Mouse (Mus musculus) midbrain, embryonic 16.5 days (tissue): ENCODE measurements around the gene Abcb6. TPM values are rescaled to one million over a fixed set of nuclear protein-coding genes. Genes with fewer than 3 reads are reported as not detected.

ENCODE experiments used
- ATAC-seq: fragments of 200-750 bp; cut with Nextera tagmentation; 2 replicates; pipeline ENCODE4 v1.8.0; 2017; ENCODE audit warnings: moderate TSS enrichment
- H3K27ac ChIP-seq: fragments of 300-500 bp; sonication (generic); 2 replicates; pipeline ENCODE4 v1.5.1; 2014; ENCODE audit warnings: mild to moderate bottlenecking, low read length, mixed read lengths
- H3K27me3 ChIP-seq: fragments of 300-500 bp; sonication (generic); 2 replicates; pipeline ENCODE4 v1.6.1; 2014; ENCODE audit warnings: low read depth, low read length, mixed read lengths; ENCODE audit not compliant: control insufficient read depth, insufficient read depth
- H3K36me3 ChIP-seq: fragments of 300-500 bp; sonication (generic); 2 replicates; pipeline ENCODE4 v1.6.1; 2014; ENCODE audit warnings: mild to moderate bottlenecking, low read length, moderate library complexity, mixed read lengths; ENCODE audit not compliant: control insufficient read depth, insufficient read depth
- H3K4me1 ChIP-seq: fragments of 300-500 bp; sonication (generic); 2 replicates; pipeline ENCODE4 v1.6.1; 2014; ENCODE audit warnings: mild to moderate bottlenecking, low read length, mixed read lengths; ENCODE audit not compliant: control insufficient read depth, insufficient read depth
- H3K4me2 ChIP-seq: fragments of 300-500 bp; sonication (generic); 2 replicates; pipeline ENCODE4 v1.6.1; 2014; ENCODE audit warnings: mild to moderate bottlenecking, low read length, mixed read lengths
- H3K4me3 ChIP-seq: fragments of 300-500 bp; sonication (generic); 2 replicates; pipeline ENCODE4 v1.5.1; 2014; ENCODE audit warnings: low read depth, mild to moderate bottlenecking, low read length, moderate library complexity, mixed read lengths
- H3K9ac ChIP-seq: fragments of 300-500 bp; sonication (generic); 2 replicates; pipeline ENCODE4 v1.6.1; 2014; ENCODE audit warnings: low read depth, low read length, mixed read lengths
- H3K9me3 ChIP-seq: fragments of 300-500 bp; sonication (generic); replicated peaks from 2 replicates; pipeline ENCODE4 v1.6.1; 2014; ENCODE audit warnings: mild to moderate bottlenecking, low read length, mixed read lengths; ENCODE audit not compliant: control insufficient read depth, poor library complexity, severe bottlenecking
- WGBS: fragments of 180-500 bp; shearing (Covaris S2); extraction: QIAGEN DNeasy Blood & Tissue Kit; methylation state at CpG from one replicate; pipeline ENCODE4 v1.1.7; 2014; 5-methylcytosine and 5-hydroxymethylcytosine counted together
- microRNA-seq: library from miRNA; unstranded; fragments of <30 nt; microRNA quantifications from one replicate; pipeline ENCODE4, GENCODE M21; 2017
- polyA plus RNA-seq: library from polyadenylated mRNA; unstranded; fragments of >200 nt; fragmentation: Nextera tagmentation; extraction: Ambion mirVana; gene quantifications from 2 replicates; pipeline ENCODE4 v1.2.1, GENCODE M21; 2015

The Abcb6 gene
- polyA plus RNA-seq, 1 experiment from 2014 or later = 57.7 TPM

DNA sequence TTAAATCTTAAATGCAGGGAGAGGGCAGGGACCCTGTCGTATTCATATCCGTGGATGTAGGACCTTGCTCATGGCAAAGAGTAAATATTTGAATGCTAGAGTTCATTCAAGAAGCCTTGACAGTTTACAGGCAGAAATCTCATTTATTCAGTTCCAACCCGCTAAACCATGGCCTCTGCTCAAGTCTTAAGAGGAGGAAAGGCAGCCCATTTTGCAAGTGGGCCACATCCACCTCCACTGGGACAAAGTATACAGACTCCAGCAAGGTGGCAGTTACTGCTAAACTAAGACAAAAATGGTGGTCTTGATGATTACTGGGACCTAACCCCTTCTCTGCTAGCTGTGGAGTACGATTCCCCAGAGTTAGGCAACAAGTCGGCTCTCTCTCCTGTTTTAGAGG is 54.8 kb downstream of the Abcb6 start:
- no peaks in the 10 kb centered on the region for H3K36me3 ChIP-seq
- H3K4me3 ChIP-seq = peak overlapping the region; percentile 75
- H3K27ac ChIP-seq = peak overlapping the region; percentile 93
- peak; percentile 12; the same call in 1 of the 2 replicates for ATAC-seq
- 35% methylated on average over 5 of the region's 5 CpGs for WGBS
- no peaks in the 10 kb centered on the region for H3K9me3 ChIP-seq
- H3K4me2 ChIP-seq = peak overlapping the region; percentile 71
- H3K4me1 ChIP-seq = peaks cover 4% of the 10 kb centered on the region; the same call in 1 of the 2 replicates
- no peaks in the 10 kb centered on the region for H3K27me3 ChIP-seq
- H3K9ac ChIP-seq = peak overlapping the region; percentile 82

DNA sequence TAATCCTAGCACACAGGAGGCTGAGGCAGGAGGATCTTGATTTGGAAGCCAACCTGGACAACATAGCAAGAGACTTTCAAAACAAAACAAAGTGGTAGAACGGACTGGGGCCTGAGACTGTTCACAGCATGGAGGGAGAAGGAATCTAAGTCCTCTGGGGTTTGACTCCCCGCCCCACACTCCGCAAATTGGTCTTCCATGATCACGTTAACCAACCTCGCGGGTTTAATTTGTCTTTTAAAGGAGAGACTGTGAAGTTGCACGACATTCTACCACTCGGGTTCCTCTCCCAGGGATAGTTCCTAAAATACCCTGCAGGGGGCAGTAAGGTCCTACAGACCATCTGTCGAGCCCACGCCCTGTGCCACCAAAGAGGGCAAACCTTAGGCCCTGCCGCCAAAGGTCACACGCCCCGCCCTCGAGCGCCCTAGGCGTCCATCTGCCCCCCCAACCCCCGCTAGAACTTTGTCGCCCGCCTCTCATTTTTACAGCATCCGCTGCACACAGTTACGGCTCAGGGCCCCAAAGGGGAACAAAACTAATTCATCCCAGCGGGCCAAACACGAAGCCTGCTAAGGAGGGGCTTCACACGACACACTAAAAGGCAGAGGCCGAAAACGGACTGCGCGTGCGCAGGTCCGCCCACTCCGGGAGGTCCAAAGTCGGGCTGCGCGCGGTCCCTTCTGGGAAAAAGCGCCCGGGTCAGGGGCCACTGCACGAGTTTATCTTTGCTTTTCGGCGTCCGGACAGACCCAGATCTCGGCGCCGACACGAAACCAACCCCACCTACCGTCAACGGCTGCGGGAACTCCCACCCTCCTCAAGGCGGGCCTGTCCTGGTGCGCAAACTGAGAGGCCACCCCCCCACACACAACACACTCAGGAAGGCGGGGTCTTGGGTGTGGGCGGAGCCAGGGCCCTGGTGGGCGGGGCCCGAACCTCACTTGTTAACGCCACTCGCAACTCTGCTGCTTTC is 55.6 kb downstream of the Abcb6 start, which contains the start of gene Nhej1:
Gene Nhej1 (minus strand): TSS at position 855 of the 976 bp plus-strand sequence.
- Histone ChIP-seq H3K9ac (peak within 1 kb of the TSS; percentile 82), H3K9me3 (no peaks in the 10 kb centered on the region), H3K4me3 (peak within 1 kb of the TSS; percentile 75), H3K27me3 (no peaks in the 10 kb centered on the region), H3K4me1 (peaks cover 4% of the 10 kb centered on the region; the same call in 1 of the 2 replicates), H3K27ac (peak within 1 kb of the TSS; percentile 93), H3K4me2 (peak within 1 kb of the TSS; percentile 71), H3K36me3 (no peaks in the 10 kb centered on the region)
- WGBS = 1% methylated on average over 56 of the region's 56 CpGs
- peak; percentile 94 for ATAC-seq

GRCm38 (mm10) chr1:75122211-75122610 is 58.0 kb downstream of the Abcb6 start:
- no peak overlapping the region for H3K9ac ChIP-seq
- H3K27ac ChIP-seq = no peak overlapping the region
- 78% methylated on average over 3 of the region's 3 CpGs for WGBS
- H3K4me1 ChIP-seq = peaks cover 4% of the 10 kb centered on the region; the same call in 1 of the 2 replicates
- ATAC-seq = no peak
- H3K9me3 ChIP-seq = no peaks in the 10 kb centered on the region
- no peak overlapping the region for H3K4me3 ChIP-seq
- H3K27me3 ChIP-seq = no peaks in the 10 kb centered on the region
- no peak overlapping the region for H3K4me2 ChIP-seq
- H3K36me3 ChIP-seq = no peaks in the 10 kb centered on the region

Small RNA genes within 50 kb of the gene (microRNA-seq; reads per million reads assigned to microRNA genes)
- gene Gm27943 = not detected

Other genes starting within 250 kb of the Abcb6 start
- 1.3 and 1.4 TPM in 2 replicates for gene Cfap65, start 244.8 kb downstream of the Abcb6 start, polyA plus RNA-seq
- 0.16 and 0.32 TPM in 2 replicates for gene Ihh, start 228.7 kb downstream of the Abcb6 start, polyA plus RNA-seq
- 5.1 and 5.2 TPM in 2 replicates for gene Nhej1, start 55.2 kb downstream of the Abcb6 start, polyA plus RNA-seq
- not detected in 2 replicates for gene Slc23a3, start 46.5 kb downstream of the Abcb6 start, polyA plus RNA-seq
- 52.5 and 54.0 TPM in 2 replicates for gene Cnppd1, start 37.7 kb downstream of the Abcb6 start, polyA plus RNA-seq
- gene Retreg2, start 37.6 kb downstream of the Abcb6 start, polyA plus RNA-seq = 134 and 138 TPM in 2 replicates
- 38.2 and 41.8 TPM in 2 replicates for gene Zfand2b, start 11.7 kb downstream of the Abcb6 start, polyA plus RNA-seq
- 27.2 and 29.5 TPM in 2 replicates for gene Ankzf1, start 11.8 kb upstream of the Abcb6 start, polyA plus RNA-seq
- 59.0 and 60.8 TPM in 2 replicates for gene Atg9a, start 11.8 kb upstream of the Abcb6 start, polyA plus RNA-seq
- gene Glb1l, start 30.4 kb upstream of the Abcb6 start, polyA plus RNA-seq = 23.0 and 25.4 TPM in 2 replicates
- gene Stk16, start 30.4 kb upstream of the Abcb6 start, polyA plus RNA-seq = 147 and 154 TPM in 2 replicates
- gene Tuba4a, start 39.5 kb upstream of the Abcb6 start, polyA plus RNA-seq = 11.2 and 22.2 TPM in 2 replicates
- gene A630095N17Rik, start 51.7 kb upstream of the Abcb6 start, polyA plus RNA-seq = not detected in 2 replicates
- gene Dnajb2, start 56.0 kb upstream of the Abcb6 start, polyA plus RNA-seq = 79.4 and 84.3 TPM in 2 replicates
- gene Ptprn, start 84.1 kb upstream of the Abcb6 start, polyA plus RNA-seq = 26.3 and 33.4 TPM in 2 replicates
- gene Resp18, start 98.0 kb upstream of the Abcb6 start, polyA plus RNA-seq = 209 and 241 TPM in 2 replicates
- gene Dnpep, start 137.6 kb upstream of the Abcb6 start, polyA plus RNA-seq = 136 and 145 TPM in 2 replicates
- 1.2 and 1.7 TPM in 2 replicates for gene Des, start 179.9 kb upstream of the Abcb6 start, polyA plus RNA-seq
- 17.7 and 20.8 TPM in 2 replicates for gene Speg, start 194.9 kb upstream of the Abcb6 start, polyA plus RNA-seq